Mouse (Mus musculus) c-Kit-positive CD71-positive TER-119-positive erythroid progenitor cells, embryonic 14.5 days (primary cell): ENCODE data around the gene Ptges3l.
"Not testable (repeated sequence)": the region's sequence is repeated elsewhere in the genome, so short reads cannot be mapped to it uniquely, and the experiment has no call there.

ENCODE experiments used
- DNase-seq: peaks from one replicate; pipeline ENCODE4 v3.0.0-alpha.2; 2013; ENCODE audit warnings: low spot score

Ptges3l gene

DNA sequence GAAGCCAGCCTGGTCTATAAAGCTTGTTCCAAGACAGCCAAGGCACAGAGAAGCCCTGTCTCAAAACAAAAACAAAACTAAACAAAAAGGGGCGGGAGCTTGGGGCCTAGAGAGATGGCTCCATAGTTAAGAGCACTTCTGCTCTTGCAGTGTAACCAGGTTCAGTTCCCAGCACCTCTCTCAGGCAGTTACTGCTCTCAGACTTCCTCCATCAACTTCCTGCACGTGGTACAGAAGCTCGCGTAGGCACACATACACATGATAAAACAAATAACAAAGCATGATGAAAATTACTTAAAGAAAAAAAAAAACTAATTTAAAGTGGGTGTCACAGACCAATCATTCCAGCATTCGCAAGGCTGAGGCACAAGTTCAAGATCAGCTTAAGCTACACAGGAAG lies 5.0 kb downstream of the Ptges3l start:
- no peak for DNase-seq

GRCm38 (mm10) chr11:101419610-101420009 lies 5.5 kb downstream of the Ptges3l start:
- no peak for DNase-seq

DNA sequence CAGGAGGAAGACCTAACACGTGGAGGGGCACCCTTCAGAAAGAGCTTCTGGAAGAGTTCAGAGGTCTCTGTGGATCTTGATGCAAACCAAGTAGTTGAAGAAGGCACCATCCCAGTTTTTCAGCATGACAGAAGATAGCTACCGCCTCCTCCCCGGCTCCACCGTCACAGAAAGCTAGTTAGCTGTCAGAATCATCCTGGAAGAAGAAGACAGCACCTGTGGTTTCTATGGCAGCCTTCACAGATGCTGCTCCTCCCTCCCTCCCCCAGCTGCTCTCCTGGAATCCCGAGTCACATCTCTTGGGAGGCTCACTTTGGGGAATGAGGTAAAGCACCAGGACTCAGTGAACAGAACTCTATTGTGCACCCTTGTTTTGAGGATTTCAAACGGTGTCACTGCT lies 6.1 kb downstream of the Ptges3l start:
- DNase-seq, result no peak

- DNase-seq, result peak; percentile 82
Observed at GRCm38 (mm10) chr11:101417101-101417855, 7.9 kb downstream of the Ptges3l start, which contains the start of gene Aarsd1. Gene Aarsd1 (minus strand): TSS chr11:101417615.

- peak; percentile 70 for DNase-seq
Observed at GRCm38 (mm10) chr11:101416433-101417100, 8.6 kb downstream of the Ptges3l start.

DNA sequence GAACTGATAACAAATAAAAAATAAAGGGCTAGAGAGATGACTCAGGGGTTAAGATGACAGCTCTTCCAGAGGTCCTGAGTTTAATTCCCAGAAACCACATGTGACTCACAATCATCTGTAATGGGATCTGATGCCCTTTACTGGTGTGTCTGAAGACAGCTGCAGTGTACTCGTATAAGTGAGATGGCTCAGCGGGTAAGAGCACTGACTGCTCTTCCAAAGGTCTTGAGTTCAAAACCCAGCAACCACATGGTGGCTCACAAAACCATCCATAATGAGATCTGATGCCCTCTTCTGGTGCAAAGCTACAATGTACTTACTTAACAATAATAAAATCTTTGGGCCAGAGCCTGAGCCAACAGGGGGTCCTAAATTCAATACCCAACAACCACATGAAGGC lies 9.8 kb downstream of the Ptges3l start:
- DNase-seq, result no peak

- peak; percentile 42 for DNase-seq
Observed at GRCm38 (mm10) chr11:101395110-101395509, 30.0 kb downstream of the Ptges3l start.

DNA sequence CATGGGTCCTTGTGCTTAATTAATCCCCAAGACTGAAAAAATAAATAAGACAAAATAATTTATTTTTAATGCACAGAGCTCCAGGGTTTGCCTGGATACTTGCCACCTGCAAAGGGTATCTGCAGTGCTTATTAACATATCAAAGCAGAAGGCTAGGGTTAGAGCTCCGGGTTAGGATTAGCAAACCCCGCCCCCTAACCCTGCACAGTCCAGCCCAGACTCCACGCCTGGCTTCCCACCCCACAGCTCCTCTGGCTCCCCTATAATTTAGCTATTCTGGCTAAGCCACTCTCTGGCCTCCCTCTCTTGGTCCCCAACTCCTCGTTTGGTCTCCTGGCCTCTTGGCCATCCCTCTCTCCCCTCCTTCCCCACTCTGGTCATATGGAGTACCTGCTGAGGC lies 43.3 kb downstream of the Ptges3l start:
- no peak for DNase-seq

GRCm38 (mm10) chr11:101378926-101379325 lies 46.2 kb downstream of the Ptges3l start:
- DNase-seq, result no peak

DNA sequence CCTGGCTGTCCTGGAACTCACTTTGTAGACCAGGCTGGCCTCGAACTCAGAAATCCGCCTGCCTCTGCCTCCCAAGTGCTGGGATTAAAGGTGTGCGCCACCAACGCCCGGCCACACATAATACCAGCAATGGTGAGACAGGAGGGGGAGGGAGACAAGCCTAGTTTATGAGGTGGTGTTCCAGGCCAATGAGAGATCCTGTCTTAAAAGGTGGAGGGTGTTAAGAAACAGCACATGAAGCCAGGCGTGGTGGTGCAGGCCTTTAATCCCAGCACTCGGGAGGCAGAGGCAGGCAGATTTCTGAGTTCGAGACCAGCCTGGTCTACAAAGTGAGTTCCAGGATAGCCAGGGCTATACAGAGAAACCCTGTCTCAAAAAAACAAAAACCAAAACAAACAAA lies 46.9 kb downstream of the Ptges3l start:
- not testable (repeated sequence) for DNase-seq

DNA sequence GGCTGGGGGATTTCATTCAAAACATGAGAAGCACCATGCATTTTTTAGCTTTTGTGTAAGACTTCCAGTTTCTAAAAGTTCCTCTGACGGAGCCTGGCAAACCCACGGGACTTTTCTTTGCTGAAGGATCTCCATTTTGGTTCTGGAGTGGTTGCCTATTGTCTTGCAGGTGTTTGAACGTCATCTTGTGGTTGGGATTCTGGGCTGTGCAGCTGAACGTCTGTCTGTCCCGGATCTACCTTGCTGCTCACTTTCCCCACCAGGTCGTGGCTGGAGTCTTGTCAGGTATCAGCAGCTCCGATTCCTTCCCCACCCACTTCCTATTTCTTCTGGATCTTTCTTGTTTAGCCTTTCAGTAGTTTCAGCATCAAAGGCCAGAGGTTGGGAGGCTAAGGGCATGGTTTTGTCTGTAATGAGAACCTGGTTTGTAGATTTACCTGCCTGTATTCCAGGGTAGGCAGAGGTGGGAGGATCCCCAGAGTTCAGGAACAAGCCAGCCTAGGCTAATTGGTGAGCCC lies 50.7 kb downstream of the Ptges3l start:
- DNase-seq, result no peak

- no peak for DNase-seq
Observed at GRCm38 (mm10) chr11:101370141-101370540, 55.0 kb downstream of the Ptges3l start.
